Mouse (Mus musculus) G1E (cell line): ENCODE measurements at regions not wholly inside any gene's neighbourhood (a gene's known extent, or its start where the extent isn't known, plus 50 kb on each side); places are given as distances from the start of the nearest gene placed in this dataset.

Experiments
- CTCF ChIP-seq: IDR thresholded peaks from 2 replicates; pipeline ENCODE4 v1.5.1; 2012; ENCODE audit warnings: low read depth, low read length, inconsistent platforms, mixed read lengths
- GATA1 ChIP-seq: IDR thresholded peaks from 2 replicates; pipeline ENCODE4 v1.6.1; 2012; ENCODE audit warnings: borderline replicate concordance, low read length, inconsistent platforms, mixed read lengths

DNA sequence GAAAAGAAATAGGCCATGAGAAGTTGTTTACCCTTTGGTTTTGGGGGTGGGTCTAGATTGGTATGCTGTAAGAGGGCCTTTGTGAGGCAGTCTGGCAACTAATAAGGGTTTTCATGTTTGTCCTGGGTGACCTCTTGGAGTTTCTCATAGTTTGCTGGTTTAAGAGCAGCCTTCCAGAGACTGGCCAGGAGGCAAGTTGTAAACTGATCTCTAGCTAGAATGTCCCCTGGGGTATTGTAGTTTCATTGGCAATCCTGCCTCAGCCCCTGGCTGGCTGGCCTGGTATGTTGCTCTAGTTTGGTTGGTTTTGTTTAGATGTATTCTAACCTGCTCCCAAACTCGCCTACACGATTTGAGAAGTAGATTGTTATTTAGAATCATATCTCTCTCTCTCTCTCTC is 187.1 kb downstream of the Ankrd50 start:
- TF ChIP-seq CTCF = no peak
- no peak for TF ChIP-seq GATA1
